Mouse (Mus musculus): ENCODE data around the gene Tbl1xr1. TPM values are rescaled to one million over a fixed set of nuclear protein-coding genes. Genes with fewer than 3 reads are reported as not detected.

Tbl1xr1 gene
- 30.5 and 36.7 TPM in 2 replicates for polyA plus RNA-seq (2014; fragmentation: Nextera tagmentation; extraction: Ambion mirVana)

DNA sequence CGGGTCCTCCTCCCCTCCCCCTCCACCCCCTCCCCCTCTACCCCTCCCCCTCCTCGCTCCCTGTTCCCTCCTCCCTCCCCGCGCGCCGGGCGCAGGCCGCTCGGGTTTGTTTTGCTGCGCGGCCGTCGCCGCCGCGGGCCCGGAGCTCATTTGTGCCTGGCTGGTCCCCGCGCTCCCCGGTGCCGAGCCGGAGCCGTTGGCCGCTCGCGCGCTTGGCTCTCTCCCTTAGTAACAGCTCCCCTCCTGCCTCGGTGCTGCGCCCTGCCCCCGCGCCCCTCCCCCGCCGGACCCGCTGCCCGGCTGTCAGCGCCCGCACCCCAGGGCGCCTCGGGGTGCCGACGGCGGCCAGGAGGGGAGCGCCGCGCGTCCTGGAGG, at the start of gene Tbl1xr1:
Gene Tbl1xr1, plus strand, starts transcription at position 92 of the 375 bp plus-strand sequence.
- peak within 1 kb of the TSS; percentile 80 for H3K4me3 ChIP-seq (ENCODE audit: low read depth, low read length)
- H3K27me3 ChIP-seq (ENCODE audit: control insufficient read depth, insufficient read depth, low read length): no peaks in the 10 kb centered on the region
- peak within 1 kb of the TSS; percentile 97 for H3K9ac ChIP-seq (ENCODE audit: low read length)
- peak within 1 kb of the TSS; percentile 95 for H3K27ac ChIP-seq (replicated peaks; ENCODE audit: low read depth, low read length)
- peak within 1 kb of the TSS; percentile 62 for H3K4me2 ChIP-seq (ENCODE audit: low read depth, severe bottlenecking)
- no peaks in the 10 kb centered on the region for H3K9me3 ChIP-seq (ENCODE audit: control insufficient read depth, low read length)
- DNase-seq (ENCODE audit: low spot score): peak; percentile 94
- peaks cover 6% of the 10 kb centered on the region for H3K4me1 ChIP-seq (ENCODE audit: control insufficient read depth, insufficient read depth, low read length)
- H3K36me3 ChIP-seq (ENCODE audit: control insufficient read depth, insufficient read depth, low read length): no peaks in the 10 kb centered on the region
- WGBS: 0% methylated on average over 5 of the region's 46 CpGs
- ATAC-seq (ENCODE audit: insufficient number of reproducible peaks, low FRiP score, low TSS enrichment, low read depth): peak; percentile 83

DNA sequence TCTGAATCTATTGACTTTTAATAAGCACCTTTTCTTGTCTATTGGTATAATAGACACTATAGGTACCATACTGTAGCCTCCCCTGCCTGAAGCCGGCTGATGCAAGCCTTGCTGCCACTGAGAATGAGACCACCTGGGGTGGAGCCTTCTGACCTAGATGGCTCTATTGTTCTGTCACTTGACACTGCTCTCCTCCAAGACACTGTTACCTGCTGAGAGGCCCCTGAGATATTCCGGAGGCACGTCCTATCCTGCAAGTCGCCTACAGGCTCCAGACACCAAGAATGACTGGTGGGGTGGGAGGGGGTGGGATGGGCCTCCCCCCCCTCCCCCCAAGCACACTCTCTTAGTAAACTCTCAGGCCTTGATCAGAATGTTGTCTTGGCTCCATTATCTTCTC, 38.4 kb upstream of the Tbl1xr1 start:
- H3K36me3 ChIP-seq (ENCODE audit: control insufficient read depth, insufficient read depth, low read length): no peaks in the 10 kb centered on the region
- H3K27me3 ChIP-seq (ENCODE audit: control insufficient read depth, insufficient read depth, low read length): no peaks in the 10 kb centered on the region
- no peaks in the 10 kb centered on the region for H3K9me3 ChIP-seq (ENCODE audit: control insufficient read depth, low read length)
- WGBS: 40% methylated on average over 4 of the region's 4 CpGs
- no peak overlapping the region for H3K4me3 ChIP-seq (ENCODE audit: low read depth, low read length)
- no peak for ATAC-seq (ENCODE audit: insufficient number of reproducible peaks, low FRiP score, low TSS enrichment, low read depth)
- no peak overlapping the region for H3K27ac ChIP-seq (replicated peaks; ENCODE audit: low read depth, low read length)
- DNase-seq (ENCODE audit: low spot score): no peak
- no peak overlapping the region for H3K4me2 ChIP-seq (ENCODE audit: low read depth, severe bottlenecking)
- H3K4me1 ChIP-seq (ENCODE audit: control insufficient read depth, insufficient read depth, low read length): no peaks in the 10 kb centered on the region
- no peak overlapping the region for H3K9ac ChIP-seq (ENCODE audit: low read length)

DNA sequence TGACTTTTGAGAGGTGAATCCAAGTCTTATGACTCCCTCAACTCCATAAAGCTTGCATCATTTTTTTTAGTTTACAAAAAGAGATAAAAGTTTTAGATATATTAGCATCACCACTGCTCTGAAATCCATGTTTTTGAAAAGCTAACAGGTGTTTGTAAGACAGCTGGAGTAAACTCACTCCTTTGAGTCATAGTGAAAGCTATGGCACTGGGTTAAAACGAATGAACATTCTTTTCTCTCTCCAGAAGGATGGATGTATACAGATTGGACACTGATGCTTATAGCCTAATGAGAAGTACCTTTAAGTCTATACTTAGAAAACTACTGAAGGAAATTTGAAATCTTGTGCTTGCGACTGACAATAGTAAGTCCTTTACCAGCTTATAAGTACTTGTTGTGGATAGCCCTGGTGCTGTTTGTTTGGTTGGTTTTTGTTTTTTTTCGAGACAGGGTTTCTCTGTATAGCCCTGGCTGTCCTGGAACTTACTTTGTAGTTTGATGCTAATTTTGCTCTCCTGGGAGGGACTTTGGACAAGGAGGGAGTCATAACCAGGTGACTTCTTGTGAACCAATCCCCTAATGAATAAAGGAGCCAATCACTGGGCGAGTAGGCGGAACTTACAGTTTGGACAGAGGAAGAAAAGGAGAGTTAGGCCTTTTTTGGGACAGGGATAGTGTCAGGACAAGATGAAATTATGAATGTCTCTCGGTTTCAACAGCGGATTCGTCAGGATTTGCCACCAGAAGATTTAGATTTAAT, 37.2 kb upstream of the Tbl1xr1 start:
- Histone ChIP-seq H3K4me1 (ENCODE audit: control insufficient read depth, insufficient read depth, low read length) (no peaks in the 10 kb centered on the region), H3K4me3 (ENCODE audit: low read depth, low read length) (no peak overlapping the region), H3K4me2 (ENCODE audit: low read depth, severe bottlenecking) (no peak overlapping the region), H3K27me3 (ENCODE audit: control insufficient read depth, insufficient read depth, low read length) (no peaks in the 10 kb centered on the region), H3K27ac (replicated peaks; ENCODE audit: low read depth, low read length) (no peak overlapping the region), H3K36me3 (ENCODE audit: control insufficient read depth, insufficient read depth, low read length) (no peaks in the 10 kb centered on the region), H3K9me3 (ENCODE audit: control insufficient read depth, low read length) (no peaks in the 10 kb centered on the region), H3K9ac (ENCODE audit: low read length) (no peak overlapping the region)
- DNase-seq (ENCODE audit: low spot score) (no peak), ATAC-seq (ENCODE audit: insufficient number of reproducible peaks, low FRiP score, low TSS enrichment, low read depth) (no peak)
- 86% methylated on average over 8 of the region's 8 CpGs for WGBS

DNA sequence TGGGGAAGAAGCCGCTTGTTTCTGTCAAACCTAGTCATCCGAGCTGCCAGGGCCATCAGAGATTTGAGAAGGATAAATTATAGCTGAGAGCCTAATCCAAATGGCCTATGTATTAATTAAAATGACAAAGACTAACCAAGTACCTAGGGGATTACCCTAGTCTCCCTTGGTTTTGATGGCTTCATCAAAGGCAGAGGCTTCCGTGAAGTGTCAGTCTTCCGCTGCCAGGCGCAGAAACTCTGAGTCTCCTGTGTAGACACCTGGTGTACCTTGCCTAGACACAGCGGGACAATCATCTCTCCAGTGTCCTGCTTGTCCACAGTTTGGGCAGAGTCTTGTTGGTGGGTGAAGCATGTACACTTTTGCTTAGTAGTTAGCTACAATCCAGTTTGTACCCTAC, 35.8 kb upstream of the Tbl1xr1 start:
- H3K27ac ChIP-seq (replicated peaks; ENCODE audit: low read depth, low read length): no peak overlapping the region
- no peak overlapping the region for H3K9ac ChIP-seq (ENCODE audit: low read length)
- 82% methylated on average over 6 of the region's 6 CpGs for WGBS
- H3K27me3 ChIP-seq (ENCODE audit: control insufficient read depth, insufficient read depth, low read length): no peaks in the 10 kb centered on the region
- no peaks in the 10 kb centered on the region for H3K9me3 ChIP-seq (ENCODE audit: control insufficient read depth, low read length)
- DNase-seq (ENCODE audit: low spot score) (no peak), ATAC-seq (ENCODE audit: insufficient number of reproducible peaks, low FRiP score, low TSS enrichment, low read depth) (no peak)
- H3K36me3 ChIP-seq (ENCODE audit: control insufficient read depth, insufficient read depth, low read length): no peaks in the 10 kb centered on the region
- H3K4me3 ChIP-seq (ENCODE audit: low read depth, low read length): no peak overlapping the region
- no peak overlapping the region for H3K4me2 ChIP-seq (ENCODE audit: low read depth, severe bottlenecking)
- no peaks in the 10 kb centered on the region for H3K4me1 ChIP-seq (ENCODE audit: control insufficient read depth, insufficient read depth, low read length)

DNA sequence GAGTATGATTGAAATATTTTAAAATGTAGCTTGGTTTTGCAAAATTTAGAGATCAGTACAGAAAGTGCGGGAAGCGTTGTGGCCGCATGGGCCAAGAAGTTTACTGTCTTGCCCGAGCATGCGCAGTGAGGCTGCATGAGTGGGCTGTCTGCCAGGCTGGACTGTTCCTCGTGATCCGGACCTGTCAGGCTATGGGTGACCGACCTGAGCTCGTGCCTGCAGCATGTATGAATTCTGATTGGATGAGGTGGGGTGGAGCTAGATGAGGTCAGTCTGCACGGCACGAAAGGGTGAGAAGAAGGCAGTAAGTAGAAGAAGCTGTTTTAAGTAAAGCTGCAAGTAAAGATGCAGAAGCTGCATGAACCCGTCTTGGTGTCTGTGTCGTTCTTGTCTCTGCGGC, 29.2 kb upstream of the Tbl1xr1 start:
- WGBS: 91% methylated on average over 14 of the region's 14 CpGs
- Histone ChIP-seq H3K4me1 (ENCODE audit: control insufficient read depth, insufficient read depth, low read length) (no peaks in the 10 kb centered on the region), H3K9ac (ENCODE audit: low read length) (no peak overlapping the region), H3K9me3 (ENCODE audit: control insufficient read depth, low read length) (no peaks in the 10 kb centered on the region; the same call in 1 of the 2 replicates), H3K4me3 (ENCODE audit: low read depth, low read length) (no peak overlapping the region), H3K27me3 (ENCODE audit: control insufficient read depth, insufficient read depth, low read length) (no peaks in the 10 kb centered on the region), H3K4me2 (ENCODE audit: low read depth, severe bottlenecking) (no peak overlapping the region), H3K36me3 (ENCODE audit: control insufficient read depth, insufficient read depth, low read length) (no peaks in the 10 kb centered on the region), H3K27ac (replicated peaks; ENCODE audit: low read depth, low read length) (no peak overlapping the region)
- ATAC-seq (ENCODE audit: insufficient number of reproducible peaks, low FRiP score, low TSS enrichment, low read depth) (no peak), DNase-seq (ENCODE audit: low spot score) (no peak)

DNA sequence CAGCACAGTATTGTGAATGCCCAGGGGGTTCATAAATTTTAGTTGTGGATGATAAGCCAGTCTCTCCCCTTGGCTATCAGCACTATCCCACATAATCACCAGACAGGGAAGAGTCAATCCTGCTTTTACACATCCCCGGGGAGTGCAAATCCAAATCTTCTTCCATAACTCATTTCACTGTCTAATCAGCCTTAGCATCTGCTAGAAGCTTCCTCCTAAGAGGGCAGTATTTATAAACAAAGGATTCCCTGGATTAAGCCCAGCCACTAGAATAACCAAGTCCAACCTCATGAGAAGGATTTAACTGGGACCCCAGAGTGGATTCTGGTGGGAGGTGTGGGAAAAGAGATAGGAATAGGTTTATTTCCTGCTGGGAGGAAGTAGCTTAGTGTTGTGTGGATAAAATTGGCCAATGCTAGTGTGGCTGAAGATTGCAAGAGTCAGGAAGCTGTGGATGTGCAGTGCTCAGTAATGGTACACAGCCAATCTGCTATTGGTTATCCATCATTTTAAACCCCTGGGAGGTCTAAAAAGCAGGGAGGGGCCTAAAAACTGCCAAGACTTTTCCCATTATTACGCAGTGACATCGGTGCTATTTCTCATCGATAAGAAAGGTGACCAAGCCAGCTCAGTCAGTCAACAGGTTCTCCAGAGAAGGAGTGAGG, 19.7 kb upstream of the Tbl1xr1 start:
- no peak overlapping the region for H3K4me2 ChIP-seq (ENCODE audit: low read depth, severe bottlenecking)
- no peaks in the 10 kb centered on the region for H3K36me3 ChIP-seq (ENCODE audit: control insufficient read depth, insufficient read depth, low read length)
- no peak overlapping the region for H3K9ac ChIP-seq (ENCODE audit: low read length)
- ATAC-seq (ENCODE audit: insufficient number of reproducible peaks, low FRiP score, low TSS enrichment, low read depth) (no peak), DNase-seq (ENCODE audit: low spot score) (no peak)
- H3K9me3 ChIP-seq (ENCODE audit: control insufficient read depth, low read length): no peaks in the 10 kb centered on the region
- no peaks in the 10 kb centered on the region for H3K27me3 ChIP-seq (ENCODE audit: control insufficient read depth, insufficient read depth, low read length)
- no peak overlapping the region for H3K27ac ChIP-seq (replicated peaks; ENCODE audit: low read depth, low read length)
- no peaks in the 10 kb centered on the region for H3K4me1 ChIP-seq (ENCODE audit: control insufficient read depth, insufficient read depth, low read length)
- no peak overlapping the region for H3K4me3 ChIP-seq (ENCODE audit: low read depth, low read length)
- WGBS: 85% methylated on average over 4 of the region's 4 CpGs

DNA sequence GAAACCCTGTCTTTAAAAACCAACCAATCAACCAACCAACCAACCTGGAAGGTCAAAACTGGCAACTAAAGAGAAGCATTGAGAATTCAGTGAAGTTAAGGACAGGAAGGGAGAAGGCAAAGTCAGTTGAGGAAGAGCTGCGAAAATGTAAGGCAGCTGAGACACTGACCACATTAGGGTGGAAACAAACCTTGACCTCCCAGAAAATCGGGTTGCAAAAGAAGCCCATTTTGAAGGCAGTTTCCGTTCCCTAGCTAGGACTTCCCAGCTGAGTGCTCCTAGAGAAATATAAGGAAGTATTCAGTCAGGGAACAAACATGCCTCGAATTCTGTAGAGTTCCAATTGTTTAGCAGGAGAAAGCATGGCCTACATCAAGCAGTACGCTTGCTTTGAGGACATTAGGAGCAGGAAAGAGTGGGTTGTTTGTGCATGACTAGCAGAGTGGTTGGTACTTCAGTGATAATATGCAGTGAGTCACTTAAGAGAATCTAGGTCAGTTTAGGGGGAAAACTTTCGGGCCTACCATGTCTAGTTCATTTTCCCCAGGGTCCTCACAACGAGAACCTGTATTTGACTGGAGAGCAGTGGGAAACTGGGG, 18.1 kb upstream of the Tbl1xr1 start:
- 90% methylated on average over 7 of the region's 7 CpGs for WGBS
- no peak for DNase-seq (ENCODE audit: low spot score)
- Histone ChIP-seq H3K27ac (replicated peaks; ENCODE audit: low read depth, low read length) (no peak overlapping the region), H3K4me3 (ENCODE audit: low read depth, low read length) (no peak overlapping the region), H3K27me3 (ENCODE audit: control insufficient read depth, insufficient read depth, low read length) (no peaks in the 10 kb centered on the region), H3K4me1 (ENCODE audit: control insufficient read depth, insufficient read depth, low read length) (no peaks in the 10 kb centered on the region), H3K36me3 (ENCODE audit: control insufficient read depth, insufficient read depth, low read length) (no peaks in the 10 kb centered on the region), H3K4me2 (ENCODE audit: low read depth, severe bottlenecking) (no peak overlapping the region), H3K9ac (ENCODE audit: low read length) (no peak overlapping the region), H3K9me3 (ENCODE audit: control insufficient read depth, low read length) (no peaks in the 10 kb centered on the region)
- ATAC-seq (ENCODE audit: insufficient number of reproducible peaks, low FRiP score, low TSS enrichment, low read depth): no peak

DNA sequence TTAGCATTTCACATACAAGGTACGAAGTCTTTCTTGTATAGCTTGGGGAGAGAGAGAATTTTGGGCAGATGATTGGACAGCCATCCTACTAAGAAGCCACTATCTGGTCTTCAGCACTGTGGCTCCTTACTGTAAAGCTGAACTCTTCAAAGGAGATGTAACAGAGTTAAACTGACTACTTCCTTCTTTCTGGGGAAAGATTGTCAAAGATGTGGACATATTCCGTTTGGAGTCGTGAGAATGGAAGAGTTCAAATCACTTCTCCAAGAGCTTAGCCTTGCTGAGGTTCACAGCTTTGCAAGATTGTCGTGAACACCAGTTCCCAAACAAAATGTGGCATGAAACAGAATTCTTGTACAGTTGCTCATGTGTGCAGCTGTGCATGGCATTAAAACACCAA, 15.3 kb upstream of the Tbl1xr1 start:
- DNase-seq (ENCODE audit: low spot score) (no peak), ATAC-seq (ENCODE audit: insufficient number of reproducible peaks, low FRiP score, low TSS enrichment, low read depth) (no peak)
- WGBS: 88% methylated on average over 4 of the region's 4 CpGs
- Histone ChIP-seq H3K4me1 (ENCODE audit: control insufficient read depth, insufficient read depth, low read length) (no peaks in the 10 kb centered on the region), H3K9me3 (ENCODE audit: control insufficient read depth, low read length) (no peaks in the 10 kb centered on the region), H3K4me3 (ENCODE audit: low read depth, low read length) (no peak overlapping the region), H3K27ac (replicated peaks; ENCODE audit: low read depth, low read length) (no peak overlapping the region), H3K27me3 (ENCODE audit: control insufficient read depth, insufficient read depth, low read length) (no peaks in the 10 kb centered on the region), H3K4me2 (ENCODE audit: low read depth, severe bottlenecking) (no peak overlapping the region), H3K9ac (ENCODE audit: low read length) (no peak overlapping the region), H3K36me3 (ENCODE audit: control insufficient read depth, insufficient read depth, low read length) (no peaks in the 10 kb centered on the region)
